Comparison of ENCODE assay signal across 8 mouse cellular contexts in genomic region chr14:59597398-59598259, GRCm38 (mm10). TPM values are rescaled to one million over a fixed set of nuclear protein-coding genes. Genes with fewer than 3 reads are reported as not detected.
DNase-seq lines count a peak whose midpoint lies in the region; ATAC-seq lines count a peak whose summit lies in the region.

Cdadc1 (minus strand) TSS chr14:59597959.

- H3K9ac ChIP-seq in hindbrain, embryonic 13.5 days = peak within 1 kb of the TSS; percentile 91

- H3K27ac ChIP-seq in hindbrain, embryonic 13.5 days = peak within 1 kb of the TSS; percentile 91

- peaks cover 14% of the 10 kb centered on the region for H3K4me1 ChIP-seq in hindbrain, embryonic 13.5 days (replicated peaks)

- H3K4me2 ChIP-seq in hindbrain, embryonic 13.5 days = peak within 1 kb of the TSS; percentile 90

- H3K27me3 ChIP-seq in hindbrain, embryonic 13.5 days = peaks cover 12% of the 10 kb centered on the region; the same call in 1 of the 2 replicates

- under 1% methylated on average over 47 of the region's 48 CpGs for WGBS in hindbrain, embryonic 13.5 days

- peaks cover 5% of the 10 kb centered on the region for H3K36me3 ChIP-seq in hindbrain, embryonic 13.5 days

- ATAC-seq in hindbrain, embryonic 13.5 days (ENCODE audit: low FRiP score) = peak; percentile 96

- no peaks in the 10 kb centered on the region for H3K9me3 ChIP-seq in hindbrain, embryonic 13.5 days

- DNase-seq in NIH3T3 (ENCODE audit: low read depth) = peak; percentile 92
- DNase-seq in cerebellum, postnatal 10 days = peak; percentile 98 to 99
- DNase-seq in frontal cortex, postnatal 10 days (ENCODE audit: low spot score in 2 of 2) = peak; percentile 92 to 95
- DNase-seq in layer of hippocampus, postnatal 25 days (ENCODE audit: extremely low spot score in 1 of 2, low spot score in 1 of 2) = peak; percentile 99
- DNase-seq in lung, postnatal 25 days (ENCODE audit: low spot score) = peak; percentile 94
- DNase-seq in retina, embryonic 14.5 days (ENCODE audit: low spot score) = peak; percentile 94
- peak; percentile 96 for DNase-seq in thymus, postnatal 4 days

- peak within 1 kb of the TSS; percentile 93 for H3K4me3 ChIP-seq in hindbrain, embryonic 13.5 days

RNA-seq across cellular contexts. Expression of gene Cdadc1, which starts in this region (rescaled TPM):
- 36.3 and 37.8 TPM in 2 replicates for polyA plus RNA-seq in hindbrain, embryonic 13.5 days (2015; fragmentation: Nextera tagmentation; extraction: Ambion mirVana)
- 10 to 100 TPM; 65.0 to 67.0 TPM for total RNA-seq in layer of hippocampus, postnatal 25 days (2021)

Comparison
In these comparisons a context has a peak if more than half of its experiments do, and no peak if none do; other contexts are left out.
1. Peak in every context shown above with its lines: DNase-seq, ATAC-seq, H3K4me3 ChIP-seq and H3K27ac ChIP-seq.